Mouse (Mus musculus) frontal cortex, postnatal 14 days (tissue): ENCODE results near the gene Pptc7.

Source experiments
- DNase-seq, 2 experiments: peaks; one replicate each; pipeline ENCODE4 v3.0.0; 2022; ENCODE audit warnings: low spot score in 2 of 2

The Pptc7 gene

DNA sequence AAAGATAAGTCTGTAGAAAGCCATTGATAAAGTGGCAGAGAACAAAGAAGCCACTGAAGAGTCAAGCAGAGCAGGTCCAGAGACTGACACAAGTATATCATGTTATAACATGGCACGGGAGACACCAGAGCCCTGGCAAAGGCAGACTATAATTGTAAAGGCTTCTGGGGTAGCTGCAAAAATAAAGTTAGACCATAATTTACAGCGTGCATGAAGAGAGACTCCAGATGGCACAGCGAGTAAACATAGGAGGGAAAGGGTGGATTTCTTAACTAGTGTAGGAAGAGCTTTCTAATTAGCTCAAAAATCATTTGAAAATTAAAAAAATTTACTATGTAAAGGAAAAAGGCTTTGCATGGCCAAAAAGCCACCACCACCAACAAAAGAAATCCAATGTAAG, 43.1 kb downstream of the Pptc7 start:
- DNase-seq, result no peak

DNA sequence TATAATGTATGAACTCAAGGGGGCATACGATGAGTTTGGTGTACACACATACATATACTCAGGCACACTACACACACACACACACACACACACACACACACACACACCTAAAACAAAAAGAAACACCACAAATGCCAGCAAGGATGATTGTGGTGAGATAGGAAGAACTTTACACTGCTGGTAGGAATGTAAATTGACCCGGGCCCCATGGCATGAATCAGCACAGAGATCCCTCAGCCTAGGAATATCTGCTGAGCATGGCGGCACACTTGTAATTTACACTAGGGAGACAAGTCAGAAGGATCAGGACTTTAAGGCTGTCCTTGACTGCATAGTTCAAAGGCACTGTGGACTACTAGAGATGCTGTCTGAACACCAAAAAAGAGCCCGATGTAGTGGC, 46.1 kb downstream of the Pptc7 start:
- no peak for DNase-seq

DNA sequence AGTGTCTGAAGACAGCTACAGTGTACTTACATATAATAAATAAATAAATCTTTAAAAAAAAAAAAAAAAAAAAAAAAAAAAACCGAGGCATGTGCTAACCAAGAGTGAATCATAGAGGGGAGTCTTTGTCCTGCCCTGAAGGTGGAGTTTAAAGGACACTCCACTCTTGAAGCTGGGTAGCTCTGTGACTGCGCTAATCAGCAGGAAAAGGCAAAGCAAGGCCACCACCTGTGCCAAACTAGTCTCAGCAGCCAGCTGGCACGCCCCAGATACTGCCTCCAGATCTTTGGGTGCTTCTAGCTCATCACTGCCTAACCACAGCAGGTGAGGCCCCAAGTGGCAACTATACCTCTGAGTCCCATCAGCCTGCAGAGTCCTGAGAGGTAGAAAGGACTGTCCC, 50.5 kb downstream of the Pptc7 start:
- DNase-seq, result no peak

DNA sequence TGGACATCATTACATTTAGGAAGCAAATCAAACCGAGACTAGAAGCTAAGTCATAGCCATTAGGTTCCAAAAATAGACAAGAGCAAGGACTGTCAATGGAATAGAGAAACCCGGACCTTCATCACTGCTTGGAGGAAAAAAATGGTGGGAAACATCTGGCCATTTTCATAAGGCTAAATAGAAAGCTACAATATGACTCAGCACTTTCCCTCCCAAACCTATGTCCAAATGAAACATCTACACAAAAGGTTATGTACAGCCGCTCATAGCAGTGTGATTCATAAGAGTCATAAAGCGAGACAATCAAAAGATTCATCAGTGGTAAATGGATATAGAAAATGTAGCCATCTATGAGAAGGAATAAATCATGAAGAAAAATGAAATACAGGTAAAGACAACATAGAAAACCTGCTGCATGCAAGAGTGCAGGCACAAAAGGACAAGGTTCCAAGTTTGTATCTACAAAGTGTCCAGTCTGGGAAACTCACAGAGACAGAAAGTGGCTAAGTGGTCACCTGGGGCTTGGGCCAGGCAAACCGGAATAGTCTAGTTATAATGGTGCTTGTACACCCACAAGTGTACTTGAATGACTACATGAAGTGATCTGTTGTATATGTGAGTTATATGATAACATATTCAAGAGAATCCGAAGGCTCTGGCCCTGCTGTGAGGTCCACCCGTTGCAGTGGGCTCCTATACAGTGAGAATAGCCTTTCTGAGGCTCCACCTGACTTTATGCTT, 52.6 kb downstream of the Pptc7 start:
- no peak for DNase-seq

DNA sequence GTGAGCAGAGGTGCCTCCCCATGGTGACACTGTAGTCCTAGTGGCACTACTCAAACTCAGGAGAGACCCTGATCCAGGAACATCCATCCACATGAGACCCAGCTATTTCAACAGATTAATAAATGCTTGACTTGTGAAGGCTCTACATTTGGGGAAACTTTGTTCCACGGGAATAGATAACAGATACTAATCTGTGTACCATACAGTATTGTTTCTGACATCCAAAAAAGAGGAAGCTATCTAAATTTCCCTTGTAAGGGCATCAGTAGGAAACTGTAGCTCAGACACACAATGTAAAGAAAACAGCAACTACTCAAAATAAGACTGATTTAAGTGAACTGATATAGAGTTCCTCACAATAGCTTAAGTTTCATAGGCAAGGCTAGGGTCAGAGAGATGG, 58.7 kb downstream of the Pptc7 start:
- DNase-seq, result no peak

DNA sequence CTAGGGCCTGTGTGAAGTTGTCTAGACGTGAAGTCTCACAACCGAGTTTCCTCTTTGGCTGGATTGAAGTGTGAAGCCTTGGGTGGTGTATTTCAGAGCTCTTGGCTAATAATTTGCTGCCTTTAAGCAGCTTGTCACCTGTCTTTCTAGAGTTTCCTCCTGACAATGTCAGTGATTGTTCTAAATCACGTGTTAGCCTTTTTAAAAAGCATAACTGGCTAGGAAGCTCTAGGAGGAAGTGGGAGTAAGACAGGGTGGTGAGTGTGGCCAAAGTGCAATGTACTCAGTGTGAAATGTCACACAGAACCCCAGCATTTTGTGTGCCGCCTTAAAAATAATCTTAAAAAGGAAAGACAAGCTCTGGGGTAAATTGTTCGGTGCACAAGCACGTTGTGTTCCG, 59.6 kb downstream of the Pptc7 start:
- no peak for DNase-seq

DNA sequence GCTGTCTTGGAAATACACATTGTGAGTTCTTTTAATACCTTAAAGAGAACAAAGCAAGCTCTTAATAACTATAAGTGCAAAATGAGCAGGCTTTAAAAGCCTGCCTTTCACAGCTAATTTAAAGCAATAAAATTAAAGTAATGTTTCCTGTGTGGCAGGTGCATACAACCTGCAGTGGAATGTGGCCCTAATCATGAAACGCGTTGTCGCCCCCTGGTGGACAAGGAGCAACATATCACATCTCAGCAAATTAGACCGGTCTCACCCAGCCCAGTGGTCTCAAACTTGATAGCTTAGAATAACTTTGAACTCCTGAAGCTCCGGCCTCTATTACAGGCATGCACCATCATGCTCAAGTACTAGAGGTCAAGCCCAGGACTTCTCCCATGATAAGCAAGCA, 60.1 kb downstream of the Pptc7 start:
- DNase-seq, result peak in 1 of 2 experiments; percentile 63

DNA sequence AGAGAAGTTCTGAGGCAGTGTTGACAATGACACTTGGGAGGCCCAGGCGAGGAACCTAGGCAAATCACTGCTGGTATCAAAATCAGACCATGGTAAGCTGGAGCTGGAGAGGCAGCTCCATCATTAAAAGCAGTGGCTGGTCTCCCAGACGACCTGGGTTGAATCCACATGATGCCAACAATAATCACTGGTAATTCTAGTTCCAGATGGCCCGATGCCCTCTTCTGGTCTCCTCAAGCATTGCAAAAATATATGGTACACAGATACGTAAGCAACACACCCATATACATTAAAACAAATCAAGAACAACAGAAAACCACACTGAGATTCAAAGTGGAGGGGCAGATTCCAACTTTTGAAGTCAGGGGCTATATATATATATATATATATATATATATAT, 61.6 kb downstream of the Pptc7 start:
- DNase-seq, result no peak

DNA sequence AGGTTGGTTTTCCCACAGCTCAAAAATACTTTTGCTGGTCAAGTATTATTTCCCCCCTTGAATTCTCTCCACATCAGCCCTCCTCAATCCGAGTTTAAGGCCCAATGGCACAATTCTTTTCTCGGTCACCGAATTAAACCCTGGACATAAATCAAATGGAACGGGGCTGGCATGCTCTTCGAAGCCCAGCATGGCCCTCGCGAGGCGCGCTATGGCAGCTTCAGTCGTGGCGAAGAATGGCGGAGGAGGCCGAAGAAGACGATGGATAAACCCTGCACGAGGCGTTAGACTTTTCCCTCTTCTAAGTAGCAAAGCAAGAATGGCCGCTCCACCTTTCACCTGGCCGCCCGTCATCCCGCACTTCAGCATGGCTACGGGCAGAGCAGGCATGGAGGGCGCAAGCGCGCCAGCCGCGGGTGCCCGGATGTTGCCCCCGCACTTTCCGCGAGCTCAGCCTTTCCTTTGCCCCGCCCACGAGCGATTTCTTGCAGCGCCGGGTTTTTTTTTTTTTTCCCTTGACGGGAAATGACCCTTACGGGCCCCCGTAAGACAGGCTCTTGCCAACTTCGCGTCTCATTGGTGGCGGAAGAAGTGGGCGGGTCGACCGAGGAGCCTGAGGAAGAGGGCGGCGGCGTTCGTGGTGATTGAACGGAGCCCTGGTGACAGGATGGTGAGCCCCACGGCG, 69.8 kb downstream of the Pptc7 start, which contains the start of the genes Rad9b and Vps29:
Rad9b (minus strand) TSS at position 427 of the 685 bp plus-strand sequence.
Vps29 (plus strand) TSS at position 563 of the 685 bp plus-strand sequence.
- DNase-seq, result peak; percentile 95 to 98

DNA sequence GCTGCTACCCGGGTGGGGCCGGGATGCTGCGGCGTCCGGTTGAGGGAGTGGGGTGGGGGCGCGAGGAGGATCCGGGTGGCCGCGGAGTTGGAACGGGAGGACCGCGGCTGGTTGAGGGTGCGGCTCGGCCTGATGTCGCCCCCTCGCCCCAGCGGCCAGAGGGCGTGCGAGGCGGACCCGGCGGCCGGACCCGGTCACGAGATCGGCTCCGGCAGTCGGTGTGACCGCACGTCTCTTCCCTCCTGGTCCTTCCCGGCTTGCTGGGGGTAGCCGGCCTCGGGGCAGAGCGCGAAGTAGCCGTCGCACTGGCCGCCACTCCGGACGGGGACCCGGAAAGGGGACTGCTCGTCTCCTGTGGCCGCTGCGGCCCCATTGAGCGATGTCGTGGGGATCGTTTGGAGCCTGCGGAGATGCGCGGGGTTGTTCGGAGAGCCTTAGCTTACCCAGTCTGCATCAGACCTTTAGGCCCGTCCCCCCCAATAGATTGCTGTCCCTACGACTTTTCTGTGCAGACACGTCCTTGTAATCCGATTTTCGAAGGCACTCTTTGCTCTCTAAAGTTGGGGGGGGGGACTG, 70.4 kb downstream of the Pptc7 start:
- no peak for DNase-seq

DNA sequence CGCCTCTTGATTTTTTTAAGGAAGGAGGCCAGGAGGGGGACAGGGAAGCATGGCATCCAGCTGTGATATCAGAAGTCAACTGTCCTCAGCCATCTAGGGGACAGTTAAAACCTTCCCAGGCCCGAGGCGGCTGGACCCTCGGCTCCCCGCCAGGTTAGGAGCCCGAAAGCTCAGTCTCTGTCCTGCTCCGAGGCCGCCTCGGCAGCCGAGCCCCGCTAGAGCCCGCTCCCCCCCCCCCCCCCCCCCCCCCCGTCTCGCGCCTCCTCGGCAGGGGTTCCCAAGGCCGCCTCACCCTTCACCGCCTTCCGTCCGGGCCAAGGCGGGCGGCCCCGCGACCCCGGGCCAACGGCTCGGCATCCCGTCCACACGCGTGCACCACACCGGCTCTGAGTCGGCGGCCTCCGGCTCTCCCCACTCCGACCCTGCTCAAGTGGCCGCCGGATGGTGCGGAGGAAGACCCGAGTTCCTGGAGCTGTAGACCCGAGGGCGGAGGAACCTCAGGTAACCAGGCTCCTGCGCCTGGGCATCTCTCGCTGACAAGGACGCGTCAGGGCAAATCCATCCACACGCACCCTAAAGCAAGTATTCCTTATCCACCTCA, 87.5 kb downstream of the Pptc7 start, which contains the start of gene Gpn3:
Gpn3 (plus strand) TSS at position 286 of the 601 bp plus-strand sequence.
- no peak for DNase-seq

DNA sequence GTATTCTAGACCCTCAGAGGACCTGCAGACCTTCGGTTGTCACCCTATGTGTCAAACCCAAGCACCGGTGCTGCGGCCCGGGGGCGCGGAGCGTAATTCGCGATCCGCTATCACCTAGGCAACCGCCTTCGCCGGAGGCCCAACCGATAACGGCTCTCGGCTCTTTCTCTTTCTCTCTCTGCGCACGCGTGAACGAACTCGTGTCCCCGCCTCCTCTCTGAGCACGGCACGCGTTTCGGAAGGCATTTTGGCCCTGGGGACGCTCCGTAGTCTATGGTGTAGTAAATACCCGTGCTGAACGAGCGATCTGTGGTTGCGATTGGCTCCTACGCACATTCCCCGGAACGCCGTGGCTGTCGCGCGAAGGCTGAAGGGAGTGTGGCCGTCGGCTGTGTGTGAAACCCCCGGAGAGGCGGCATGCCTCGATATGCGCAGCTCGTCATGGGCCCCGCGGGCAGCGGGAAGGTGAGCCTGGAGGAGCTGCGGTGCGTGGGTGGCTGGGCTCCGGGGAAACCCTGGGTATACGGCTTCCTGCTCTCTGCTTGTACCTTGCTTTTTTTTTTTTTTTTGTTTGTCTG, 88.1 kb downstream of the Pptc7 start, which contains the start of gene Fam216a:
Fam216a (minus strand) TSS at position 173 of the 578 bp plus-strand sequence.
- peak; percentile 98 to 99 for DNase-seq

DNA sequence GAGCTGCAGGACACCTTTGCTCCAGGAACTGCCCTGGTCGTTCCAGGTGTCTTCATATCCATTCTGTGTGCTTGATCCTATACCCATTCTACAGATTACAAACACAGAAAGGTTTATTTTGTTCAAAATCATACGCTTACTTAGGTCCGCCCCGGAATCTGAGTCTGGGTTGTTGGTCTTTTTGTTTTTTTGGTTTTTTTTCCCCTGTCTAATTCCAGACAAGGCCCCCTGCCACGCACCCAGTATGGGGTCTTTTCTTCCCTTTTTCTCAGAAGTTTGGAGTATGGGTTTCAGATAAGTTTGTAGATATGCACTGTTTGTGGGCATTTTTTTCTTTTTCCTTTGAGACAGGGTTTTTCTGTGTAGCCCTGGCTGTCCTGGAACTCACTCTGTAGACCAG, 88.7 kb downstream of the Pptc7 start:
- no peak for DNase-seq
